Mouse (Mus musculus): Measurements from ENCODE around the gene Nop2. TPM values are rescaled to one million over a fixed set of nuclear protein-coding genes. Genes with fewer than 3 reads are reported as not detected.

Nop2 gene
- polyA plus RNA-seq, 1 experiment from 2014 or later = 56.4 TPM

DNA sequence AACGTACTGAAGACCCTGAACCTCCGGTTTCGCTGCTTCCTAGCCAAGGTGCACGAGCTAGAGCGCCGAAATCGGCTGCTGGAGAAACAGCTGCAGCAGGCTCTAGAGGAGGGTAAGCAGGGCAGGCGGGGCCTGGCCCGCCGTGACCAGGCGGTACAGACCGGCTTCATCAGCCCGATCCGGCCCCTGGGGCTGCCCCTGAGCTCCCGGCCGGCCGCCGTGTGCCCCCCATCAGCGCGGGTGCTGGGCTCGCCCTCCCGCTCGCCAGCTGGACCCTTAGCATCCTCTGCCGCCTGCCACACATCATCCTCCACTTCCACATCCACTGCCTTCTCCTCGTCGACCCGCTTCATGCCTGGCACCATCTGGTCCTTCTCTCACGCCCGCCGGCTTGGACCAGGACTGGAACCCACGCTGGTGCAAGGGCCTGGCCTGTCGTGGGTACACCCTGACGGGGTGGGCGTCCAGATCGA, 13.8 kb downstream of the Nop2 start:
- H3K9ac ChIP-seq (ENCODE audit: low read depth, low read length) = peak overlapping the region; percentile 81
- H3K9me3 ChIP-seq (ENCODE audit: control insufficient read depth, low read length) = no peaks in the 10 kb centered on the region
- no peaks in the 10 kb centered on the region for H3K27me3 ChIP-seq (replicated peaks; ENCODE audit: control insufficient read depth, insufficient read depth, low read length)
- H3K36me3 ChIP-seq (ENCODE audit: control insufficient read depth, insufficient read depth, low read length) = peaks cover 36% of the 10 kb centered on the region
- H3K27ac ChIP-seq (replicated peaks; ENCODE audit: low read depth, low read length) = peak overlapping the region; percentile 89
- H3K4me3 ChIP-seq (ENCODE audit: low read depth, low read length) = peak overlapping the region; percentile 71
- DNase-seq (ENCODE audit: low spot score) (peak; percentile 41), ATAC-seq (ENCODE audit: low read depth) (peak; percentile 46)
- peak overlapping the region; percentile 93 for H3K4me2 ChIP-seq (ENCODE audit: low read depth, low read length)
- 2% methylated on average over 24 of the region's 35 CpGs for WGBS
- peaks cover 18% of the 10 kb centered on the region for H3K4me1 ChIP-seq (ENCODE audit: control insufficient read depth, insufficient read depth, low read length)

GRCm38 (mm10) chr6:125146148-125146547, 14.4 kb downstream of the Nop2 start:
- H3K27me3 ChIP-seq (replicated peaks; ENCODE audit: control insufficient read depth, insufficient read depth, low read length) = no peaks in the 10 kb centered on the region
- no peaks in the 10 kb centered on the region for H3K9me3 ChIP-seq (ENCODE audit: control insufficient read depth, low read length)
- H3K36me3 ChIP-seq (ENCODE audit: control insufficient read depth, insufficient read depth, low read length) = peaks cover 30% of the 10 kb centered on the region
- peak overlapping the region; percentile 89 for H3K27ac ChIP-seq (replicated peaks; ENCODE audit: low read depth, low read length)
- peak overlapping the region; percentile 71 for H3K4me3 ChIP-seq (ENCODE audit: low read depth, low read length)
- no peak for ATAC-seq (ENCODE audit: low read depth)
- WGBS = 51% methylated on average over 7 of the region's 7 CpGs
- H3K4me1 ChIP-seq (ENCODE audit: control insufficient read depth, insufficient read depth, low read length) = peaks cover 18% of the 10 kb centered on the region
- H3K4me2 ChIP-seq (ENCODE audit: low read depth, low read length) = peak overlapping the region; percentile 93
- peak overlapping the region; percentile 81 for H3K9ac ChIP-seq (ENCODE audit: low read depth, low read length)
- DNase-seq (ENCODE audit: low spot score) = no peak

- peak overlapping the region; percentile 71 for H3K4me3 ChIP-seq (ENCODE audit: low read depth, low read length)
These were observed 15.1 kb downstream of the Nop2 start for GRCm38 (mm10) chr6:125146797-125147196.

DNA sequence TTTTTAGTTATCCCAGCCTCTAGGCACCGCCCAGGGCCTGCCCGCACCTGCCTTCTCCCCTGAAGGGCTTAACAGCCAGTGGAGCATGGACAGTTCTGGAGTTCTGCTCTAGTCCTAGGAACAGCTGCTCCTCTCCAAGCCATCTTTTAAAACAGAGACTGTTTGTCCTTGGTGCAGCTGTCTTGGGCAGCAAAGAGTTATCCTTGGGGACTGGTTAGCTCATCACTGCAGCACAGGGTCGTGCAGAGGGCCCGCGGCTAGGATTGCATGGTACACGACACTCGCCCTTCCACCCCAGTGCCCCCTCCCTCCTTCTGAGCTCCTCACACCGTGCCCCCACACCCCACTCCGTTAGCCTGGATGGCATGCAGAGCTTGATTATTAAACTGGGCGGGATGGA, 15.6 kb downstream of the Nop2 start:
- Histone ChIP-seq H3K9me3 (ENCODE audit: control insufficient read depth, low read length) (no peaks in the 10 kb centered on the region), H3K4me3 (ENCODE audit: low read depth, low read length) (peak overlapping the region; percentile 71; the same call in 1 of the 2 replicates), H3K27ac (replicated peaks; ENCODE audit: low read depth, low read length) (no peak overlapping the region; the same call in 1 of the 2 replicates), H3K9ac (ENCODE audit: low read depth, low read length) (0 out of 2 replicates have a peak overlapping the region, but pooled peaks have one; percentile 6), H3K4me2 (ENCODE audit: low read depth, low read length) (peak overlapping the region; percentile 93), H3K4me1 (ENCODE audit: control insufficient read depth, insufficient read depth, low read length) (peaks cover 18% of the 10 kb centered on the region), H3K27me3 (replicated peaks; ENCODE audit: control insufficient read depth, insufficient read depth, low read length) (no peaks in the 10 kb centered on the region), H3K36me3 (ENCODE audit: control insufficient read depth, insufficient read depth, low read length) (peaks cover 26% of the 10 kb centered on the region)
- ATAC-seq (ENCODE audit: low read depth) (peak; percentile 50), DNase-seq (ENCODE audit: low spot score) (peak; percentile 77)
- 56% methylated on average over 10 of the region's 10 CpGs for WGBS

More at GRCm38 (mm10) chr6:125146797-125147196, 15.1 kb downstream of the Nop2 start:
- DNase-seq (ENCODE audit: low spot score) (no peak), ATAC-seq (ENCODE audit: low read depth) (no peak)
- Histone ChIP-seq H3K27ac (replicated peaks; ENCODE audit: low read depth, low read length) (no peak overlapping the region; the same call in 1 of the 2 replicates), H3K9ac (ENCODE audit: low read depth, low read length) (peak overlapping the region; percentile 81; the same call in 1 of the 2 replicates), H3K4me1 (ENCODE audit: control insufficient read depth, insufficient read depth, low read length) (peaks cover 18% of the 10 kb centered on the region), H3K9me3 (ENCODE audit: control insufficient read depth, low read length) (no peaks in the 10 kb centered on the region), H3K4me2 (ENCODE audit: low read depth, low read length) (peak overlapping the region; percentile 93), H3K36me3 (ENCODE audit: control insufficient read depth, insufficient read depth, low read length) (peaks cover 30% of the 10 kb centered on the region), H3K27me3 (replicated peaks; ENCODE audit: control insufficient read depth, insufficient read depth, low read length) (no peaks in the 10 kb centered on the region)
- WGBS = 76% methylated on average over 4 of the region's 4 CpGs

DNA sequence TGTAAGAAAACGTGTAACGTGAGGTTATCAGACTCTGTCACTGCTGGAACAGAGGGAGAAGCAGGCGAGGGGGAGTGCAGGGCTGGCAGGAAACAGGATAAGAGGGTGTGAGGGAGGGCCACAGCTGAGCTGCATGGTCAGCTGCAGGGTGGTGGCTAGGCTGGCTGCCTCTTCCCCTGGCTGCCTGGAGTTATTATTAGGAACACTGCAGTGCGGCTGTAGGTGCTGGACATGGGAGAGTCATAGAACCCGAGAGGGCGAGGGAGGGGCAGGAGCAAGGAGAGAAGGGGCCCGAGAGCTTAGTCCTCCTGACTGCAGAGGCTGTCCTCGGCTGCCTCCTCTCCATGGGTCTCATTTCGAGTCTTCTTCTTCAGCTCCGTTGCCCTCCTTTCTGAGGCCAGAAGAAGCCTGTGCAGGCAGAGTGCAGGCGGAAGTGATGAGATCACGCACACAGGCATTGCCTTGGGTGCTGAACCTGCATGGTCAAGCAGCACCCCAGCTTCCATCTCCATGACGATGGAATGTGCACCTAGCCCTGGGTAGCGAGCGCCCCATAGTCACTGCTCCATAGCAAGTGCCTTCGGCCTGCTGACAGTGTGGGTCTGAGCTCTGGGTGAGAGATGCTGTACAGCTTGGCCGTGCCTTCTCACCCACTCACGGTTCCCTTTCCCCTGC, 16.7 kb downstream of the Nop2 start:
- ATAC-seq (ENCODE audit: low read depth) (no peak), DNase-seq (ENCODE audit: low spot score) (peak; percentile 65)

DNA sequence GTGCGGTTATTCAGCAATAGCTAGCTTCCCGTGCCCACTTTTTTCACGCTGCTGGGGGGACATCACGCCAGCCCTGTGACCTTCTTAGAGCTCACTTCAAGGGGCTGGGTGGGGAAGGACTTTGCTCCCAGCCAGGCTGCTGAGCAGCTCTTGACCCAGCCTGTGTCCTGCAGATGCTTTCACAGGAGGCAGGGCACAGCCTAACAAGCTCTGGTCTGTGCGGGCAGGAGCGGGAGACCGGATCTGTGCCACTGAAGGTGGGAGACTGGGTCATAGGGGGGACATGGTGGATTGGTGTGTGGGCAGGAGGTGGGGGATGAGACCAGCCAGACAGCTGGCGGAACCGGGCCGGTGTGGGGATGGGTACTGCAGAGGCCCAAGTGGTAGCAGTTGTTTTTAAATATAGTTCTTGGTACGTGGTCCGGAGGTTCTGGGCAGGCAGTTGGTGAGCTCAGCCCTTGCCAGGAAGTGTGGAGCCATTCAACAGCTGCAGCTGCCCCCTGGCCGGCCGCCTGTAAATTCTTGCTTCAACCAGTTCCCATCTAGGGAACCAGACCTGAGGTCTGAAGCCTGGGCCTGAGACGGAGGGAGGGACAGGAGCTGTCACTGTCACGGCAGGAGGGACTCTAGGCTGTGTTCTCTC, 17.3 kb downstream of the Nop2 start:
- peak overlapping the region; percentile 79 for H3K27ac ChIP-seq (replicated peaks; ENCODE audit: low read depth, low read length)
- DNase-seq (ENCODE audit: low spot score) (peak; percentile 72), ATAC-seq (ENCODE audit: low read depth) (peak; percentile 6; the same call in 1 of the 2 replicates)
- H3K36me3 ChIP-seq (ENCODE audit: control insufficient read depth, insufficient read depth, low read length) = peaks cover 27% of the 10 kb centered on the region
- WGBS = 78% methylated on average over 14 of the region's 16 CpGs
- H3K4me1 ChIP-seq (ENCODE audit: control insufficient read depth, insufficient read depth, low read length) = peaks cover 18% of the 10 kb centered on the region
- peak overlapping the region; percentile 93; the same call in 1 of the 2 replicates for H3K4me2 ChIP-seq (ENCODE audit: low read depth, low read length)
- peak overlapping the region; percentile 45 for H3K9ac ChIP-seq (ENCODE audit: low read depth, low read length)
- no peaks in the 10 kb centered on the region for H3K27me3 ChIP-seq (replicated peaks; ENCODE audit: control insufficient read depth, insufficient read depth, low read length)
- no peaks in the 10 kb centered on the region for H3K9me3 ChIP-seq (ENCODE audit: control insufficient read depth, low read length)
- peak overlapping the region; percentile 4; the same call in 1 of the 2 replicates for H3K4me3 ChIP-seq (ENCODE audit: low read depth, low read length)

More for the DNA sequence above, 16.7 kb downstream of the Nop2 start:
- H3K36me3 ChIP-seq (ENCODE audit: control insufficient read depth, insufficient read depth, low read length) = peaks cover 29% of the 10 kb centered on the region
- H3K4me2 ChIP-seq (ENCODE audit: low read depth, low read length) = peak overlapping the region; percentile 93
- no peaks in the 10 kb centered on the region for H3K9me3 ChIP-seq (ENCODE audit: control insufficient read depth, low read length)
- H3K27ac ChIP-seq (replicated peaks; ENCODE audit: low read depth, low read length) = peak overlapping the region; percentile 79
- no peaks in the 10 kb centered on the region for H3K27me3 ChIP-seq (replicated peaks; ENCODE audit: control insufficient read depth, insufficient read depth, low read length)
- WGBS = 65% methylated on average over 18 of the region's 18 CpGs
- peaks cover 18% of the 10 kb centered on the region for H3K4me1 ChIP-seq (ENCODE audit: control insufficient read depth, insufficient read depth, low read length)
- H3K4me3 ChIP-seq (ENCODE audit: low read depth, low read length) = peak overlapping the region; percentile 71; the same call in 1 of the 2 replicates
- H3K9ac ChIP-seq (ENCODE audit: low read depth, low read length) = peak overlapping the region; percentile 45; the same call in 1 of the 2 replicates

GRCm38 (mm10) chr6:125149569-125149950, 17.9 kb downstream of the Nop2 start:
- ATAC-seq (ENCODE audit: low read depth) (no peak), DNase-seq (ENCODE audit: low spot score) (no peak)
- Histone ChIP-seq H3K9ac (ENCODE audit: low read depth, low read length) (peak overlapping the region; percentile 42; the same call in 1 of the 2 replicates), H3K4me2 (ENCODE audit: low read depth, low read length) (0 out of 2 replicates have a peak overlapping the region, but pooled peaks have one; percentile 12), H3K27ac (replicated peaks; ENCODE audit: low read depth, low read length) (peak overlapping the region; percentile 79), H3K9me3 (ENCODE audit: control insufficient read depth, low read length) (no peaks in the 10 kb centered on the region), H3K4me1 (ENCODE audit: control insufficient read depth, insufficient read depth, low read length) (peaks cover 18% of the 10 kb centered on the region), H3K27me3 (replicated peaks; ENCODE audit: control insufficient read depth, insufficient read depth, low read length) (no peaks in the 10 kb centered on the region), H3K4me3 (ENCODE audit: low read depth, low read length) (no peak overlapping the region), H3K36me3 (ENCODE audit: control insufficient read depth, insufficient read depth, low read length) (peaks cover 23% of the 10 kb centered on the region)
- 77% methylated on average over 7 of the region's 7 CpGs for WGBS

GRCm38 (mm10) chr6:125152212-125153017, 20.7 kb downstream of the Nop2 start:
- H3K9me3 ChIP-seq (ENCODE audit: control insufficient read depth, low read length) = no peaks in the 10 kb centered on the region
- H3K36me3 ChIP-seq (ENCODE audit: control insufficient read depth, insufficient read depth, low read length) = peaks cover 32% of the 10 kb centered on the region
- no peak overlapping the region for H3K4me2 ChIP-seq (ENCODE audit: low read depth, low read length)
- H3K4me3 ChIP-seq (ENCODE audit: low read depth, low read length) = no peak overlapping the region
- no peaks in the 10 kb centered on the region for H3K27me3 ChIP-seq (replicated peaks; ENCODE audit: control insufficient read depth, insufficient read depth, low read length)
- DNase-seq (ENCODE audit: low spot score) (peak; percentile 54), ATAC-seq (ENCODE audit: low read depth) (no peak)
- no peak overlapping the region for H3K27ac ChIP-seq (replicated peaks; ENCODE audit: low read depth, low read length)
- peaks cover 1% of the 10 kb centered on the region; the same call in 1 of the 2 replicates for H3K4me1 ChIP-seq (ENCODE audit: control insufficient read depth, insufficient read depth, low read length)
- WGBS = 81% methylated on average over 22 of the region's 22 CpGs
- no peak overlapping the region for H3K9ac ChIP-seq (ENCODE audit: low read depth, low read length)
